Mouse (Mus musculus): ENCODE measurements around the gene Necap2.

The Necap2 gene

DNA sequence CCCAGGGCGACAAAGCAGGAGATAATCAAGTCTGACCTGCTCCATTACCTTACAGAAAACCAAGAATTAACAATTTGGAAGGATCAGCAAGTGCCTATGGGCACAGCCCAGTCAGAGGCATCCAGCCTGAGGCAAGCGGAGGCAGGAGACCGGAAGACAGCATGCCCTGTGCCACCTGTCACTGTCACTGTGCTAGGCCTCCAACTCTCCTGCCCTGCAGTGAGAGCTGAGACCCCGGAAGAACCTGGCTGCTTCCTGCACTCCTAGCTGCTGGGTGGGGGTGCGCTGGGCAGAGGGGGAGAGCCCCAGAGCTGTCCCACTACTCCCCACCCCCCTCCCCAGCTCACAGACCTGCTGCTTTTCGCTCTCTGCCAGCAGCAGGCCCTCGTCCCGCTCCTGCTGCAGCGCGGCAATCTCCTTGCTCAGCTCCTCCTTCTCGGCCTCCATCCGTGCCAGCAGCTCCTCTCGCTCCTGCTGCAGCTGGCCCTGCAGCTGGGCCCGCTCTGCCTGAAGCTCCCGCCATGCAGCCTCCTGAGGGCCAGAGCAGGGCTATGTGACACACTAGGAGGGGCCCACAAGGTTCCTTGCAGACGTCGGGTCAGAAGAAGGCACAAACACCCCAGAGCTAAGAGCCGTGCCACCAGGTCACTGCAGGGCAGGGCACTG is 47.5 kb downstream of the Necap2 start:
- no peak for DNase-seq

DNA sequence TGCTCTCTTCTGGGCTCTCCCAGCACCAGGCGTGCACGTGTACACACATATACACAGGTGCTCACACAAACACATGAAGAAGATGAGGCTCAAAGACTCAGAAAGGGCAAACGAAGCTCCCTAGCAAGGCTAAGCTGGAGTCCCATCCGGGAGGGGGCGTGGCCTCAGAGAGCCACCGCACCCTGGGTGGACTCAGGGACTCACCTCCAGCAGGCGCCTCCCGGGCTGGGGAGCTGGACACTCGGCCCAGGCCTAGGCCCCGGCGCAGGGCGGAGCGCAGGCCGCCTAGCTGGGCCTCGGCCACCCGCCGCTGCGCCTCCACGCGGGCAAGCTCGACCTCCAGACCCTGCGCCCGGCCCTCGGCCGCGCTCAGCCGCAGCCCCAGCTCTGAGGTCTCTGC is 53.2 kb downstream of the Necap2 start:
- DNase-seq, result no peak

DNA sequence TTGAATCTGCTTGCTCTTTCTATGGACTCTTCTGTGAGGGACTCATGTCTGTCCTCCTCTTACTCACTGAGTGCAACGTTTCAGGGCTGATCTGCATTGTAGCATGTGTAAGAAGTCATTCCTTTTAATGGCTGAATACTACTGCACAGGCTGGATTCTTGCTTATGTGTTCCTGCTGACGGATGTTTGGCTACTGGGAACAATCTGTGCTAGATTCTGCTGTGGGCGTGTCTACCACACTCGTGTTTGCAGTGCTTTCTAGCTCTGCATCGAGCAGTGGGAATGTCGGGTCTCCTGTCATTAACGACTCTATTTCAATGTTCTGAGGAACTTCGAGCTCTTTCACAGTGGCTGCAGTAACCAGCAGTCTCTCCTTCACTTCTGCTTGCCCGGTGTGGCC is 54.1 kb downstream of the Necap2 start:
- no peak for DNase-seq

DNA sequence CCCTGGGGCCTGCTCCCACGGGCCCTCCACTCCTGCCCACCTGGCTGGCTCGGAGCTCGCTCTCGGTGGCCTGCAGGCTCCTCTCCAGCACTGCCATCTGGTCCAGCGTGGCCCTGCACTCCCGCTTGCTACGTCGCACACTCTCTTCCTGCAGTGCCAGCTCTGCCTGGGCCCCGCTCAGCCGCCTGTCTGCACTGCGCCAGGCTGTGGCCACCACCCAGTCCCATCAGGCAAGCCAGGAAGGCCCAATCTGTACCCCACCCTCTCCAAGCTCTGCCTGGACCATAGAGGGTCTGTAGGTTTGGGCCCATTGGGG is 56.6 kb downstream of the Necap2 start:
- DNase-seq, result no peak

DNA sequence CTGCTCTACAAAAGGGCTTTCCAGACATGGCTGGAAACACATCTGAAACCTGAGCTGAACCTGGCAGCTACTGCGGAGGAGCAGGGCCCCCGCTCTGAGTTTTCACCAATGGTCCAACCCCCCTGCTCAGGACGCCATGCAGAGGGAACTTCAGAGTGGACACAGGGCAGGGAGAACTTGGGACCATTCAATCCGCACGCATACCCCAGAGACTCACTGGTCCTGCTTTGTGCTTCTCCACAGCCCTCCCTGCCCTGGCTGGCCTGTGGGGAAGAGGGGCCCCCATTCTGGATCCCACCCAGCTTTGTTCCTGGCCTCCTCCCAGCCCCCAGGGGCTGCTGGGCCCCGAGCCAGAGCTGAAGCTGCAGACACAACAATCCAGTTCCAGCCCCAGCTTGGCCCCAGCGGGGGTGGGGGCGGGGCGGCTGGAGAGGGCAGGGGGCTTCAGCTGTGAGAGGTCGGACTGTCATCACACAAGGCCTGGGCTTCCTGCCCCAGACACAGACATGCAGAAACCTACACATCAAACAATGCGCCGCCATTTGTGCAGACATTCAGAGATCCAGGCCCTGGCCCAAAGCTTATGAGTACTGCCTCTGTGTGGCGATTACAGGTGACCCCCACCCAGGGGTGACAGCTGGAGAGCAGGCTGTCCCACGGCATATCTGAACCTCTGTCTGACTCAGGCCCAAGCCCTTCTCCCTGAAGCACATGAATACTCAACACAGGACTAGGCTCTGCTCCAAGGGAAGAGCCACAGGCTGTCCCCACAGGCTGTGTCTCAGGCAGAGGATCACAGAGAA is 57.1 kb downstream of the Necap2 start:
- DNase-seq, result no peak

DNA sequence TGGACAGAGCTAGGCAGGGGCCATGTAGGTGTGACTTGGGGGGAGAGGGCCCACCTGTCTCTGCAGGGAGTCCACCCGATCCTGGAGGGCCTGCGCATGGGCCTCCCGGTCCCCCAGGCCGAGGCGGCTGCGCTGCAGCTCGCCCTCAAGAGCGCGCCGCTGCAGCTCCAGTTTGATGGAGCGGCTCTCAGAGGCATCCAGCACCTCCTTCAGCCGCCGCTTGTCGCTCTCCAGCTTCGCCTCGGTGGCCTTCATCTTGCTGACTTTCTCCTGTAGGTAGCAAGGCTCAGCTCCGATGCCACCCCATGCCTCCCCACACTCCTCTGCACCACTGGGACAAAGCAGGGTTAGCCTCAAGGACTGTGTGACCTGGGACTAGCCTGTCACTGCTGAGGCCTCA is 57.9 kb downstream of the Necap2 start:
- no peak for DNase-seq

DNA sequence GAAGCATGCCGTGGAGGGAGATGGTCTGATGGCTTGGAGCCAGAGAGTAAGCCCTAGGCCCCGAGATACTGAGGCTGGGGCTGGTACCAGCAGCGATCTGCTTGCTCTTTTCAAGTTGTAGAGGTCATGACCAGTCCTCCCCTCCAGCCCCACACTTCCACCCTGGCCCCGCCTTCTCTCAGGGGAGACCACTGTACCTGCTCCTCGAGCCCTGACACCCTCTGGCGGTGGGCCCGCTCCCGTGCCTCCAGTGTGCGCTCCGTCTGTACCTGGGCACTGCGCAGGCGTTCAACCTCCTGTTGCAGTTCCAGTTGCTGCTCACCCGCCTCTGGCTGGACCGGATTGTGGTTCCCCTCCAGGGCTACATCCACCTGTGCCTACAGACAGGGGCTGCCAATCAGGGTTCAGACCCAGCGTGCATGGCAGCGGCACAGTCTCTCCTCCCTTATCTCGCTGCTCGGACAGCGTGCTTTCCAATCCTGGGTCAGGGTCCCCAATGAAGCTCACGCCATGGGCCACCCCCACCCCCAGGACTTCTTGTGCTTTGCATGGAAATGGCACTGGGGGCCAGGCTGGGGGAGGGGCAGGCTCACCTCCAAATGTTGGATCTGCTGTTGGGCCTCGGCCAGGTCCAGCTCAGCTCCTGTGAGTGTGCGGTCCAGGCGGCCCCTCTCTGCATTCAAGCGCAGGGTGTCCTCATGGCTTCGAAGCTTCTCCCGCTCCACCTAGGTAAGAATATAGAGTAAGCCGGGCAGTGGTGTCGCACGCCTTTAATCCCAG is 60.3 kb downstream of the Necap2 start:
- DNase-seq, result no peak
